Mouse (Mus musculus) testis, postnatal 14 days (tissue): ENCODE results near the gene Gm5580.
"Not testable (repeated sequence)": the region's sequence is repeated elsewhere in the genome, so short reads cannot be mapped to it uniquely, and the experiment has no call there.

Experiments
- DNase-seq: peaks from one replicate; pipeline ENCODE4 v3.0.0; 2021; ENCODE audit warnings: low spot score

Gene Gm5580

GRCm38 (mm10) chr6:116550841-116551240 is at the start of gene Gm5580:
Gene Gm5580, plus strand, starts transcription at chr6:116551141.
- DNase-seq, result not testable (repeated sequence)

GRCm38 (mm10) chr6:116506302-116507003 is 44.5 kb upstream of the Gm5580 start, which contains the start of gene Olfr212:
Gene Olfr212, plus strand, starts transcription at chr6:116506516.
- not testable (repeated sequence) for DNase-seq

DNA sequence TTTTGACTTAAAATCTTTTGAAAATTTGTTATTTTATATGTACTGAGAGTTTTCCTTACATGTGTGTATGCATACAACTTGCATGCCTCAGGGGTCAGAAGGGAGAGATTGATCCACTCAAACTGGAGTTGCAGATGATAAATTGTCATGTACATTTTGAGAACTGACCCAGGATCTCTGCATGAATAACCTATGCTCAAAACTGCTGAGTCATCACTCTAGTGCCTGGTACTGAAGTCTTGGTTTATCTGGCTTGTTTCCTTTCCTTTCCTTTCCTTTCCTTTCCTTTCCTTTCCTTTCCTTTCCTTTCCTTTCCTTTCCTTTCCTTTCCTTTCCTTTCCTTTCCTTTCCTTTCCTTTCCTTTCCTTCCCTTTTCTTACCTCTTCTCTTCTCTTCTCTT is 36.1 kb upstream of the Gm5580 start:
- no peak for DNase-seq

DNA sequence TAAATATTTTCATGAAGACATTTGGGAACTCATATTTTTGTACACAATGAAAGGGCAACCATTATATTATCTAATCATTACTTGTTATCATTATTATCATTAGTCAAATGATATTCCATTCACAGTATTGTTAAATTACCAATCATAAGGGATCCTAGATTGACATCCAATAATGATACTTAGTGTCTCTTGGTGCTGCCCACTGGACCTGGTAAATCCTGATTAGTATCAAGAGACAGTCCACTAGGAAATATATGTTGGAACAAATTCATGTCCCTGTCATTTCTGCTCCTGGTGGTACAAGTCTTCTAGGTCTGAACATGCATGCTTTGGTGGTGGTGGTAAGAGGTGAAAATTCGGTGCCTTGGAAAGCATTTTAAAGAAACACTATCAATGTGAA is 12.8 kb upstream of the Gm5580 start, which contains the start of gene Olfr213:
Olfr213 (plus strand) TSS at position 301 of the 400 bp plus-strand sequence.
- no peak for DNase-seq

GRCm38 (mm10) chr6:116542500-116542899 is 8.4 kb upstream of the Gm5580 start:
- no peak for DNase-seq

DNA sequence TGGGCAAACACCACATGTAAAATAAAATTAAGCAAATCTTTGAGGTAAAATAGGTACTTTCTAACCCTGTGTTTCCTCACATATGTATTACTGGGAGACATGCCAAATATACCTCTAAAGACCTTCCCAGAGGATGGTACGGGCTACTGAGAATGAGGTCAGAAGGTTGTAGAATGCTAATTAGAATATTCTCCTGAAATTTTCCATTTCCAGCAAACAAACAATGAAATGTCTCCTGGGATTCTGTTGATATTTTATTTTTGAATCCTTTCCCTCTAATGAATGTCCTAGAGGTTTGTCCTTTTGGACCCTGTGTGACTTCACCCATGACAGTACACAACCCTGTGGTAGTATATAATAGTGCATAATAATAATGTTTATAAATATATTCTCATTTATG is 3.0 kb downstream of the Gm5580 start, which contains the start of gene Olfr214:
Olfr214 (plus strand) TSS at position 301 of the 400 bp plus-strand sequence.
- no peak for DNase-seq

- no peak for DNase-seq
Measured at GRCm38 (mm10) chr6:116554952-116555351, 4.0 kb downstream of the Gm5580 start.

DNA sequence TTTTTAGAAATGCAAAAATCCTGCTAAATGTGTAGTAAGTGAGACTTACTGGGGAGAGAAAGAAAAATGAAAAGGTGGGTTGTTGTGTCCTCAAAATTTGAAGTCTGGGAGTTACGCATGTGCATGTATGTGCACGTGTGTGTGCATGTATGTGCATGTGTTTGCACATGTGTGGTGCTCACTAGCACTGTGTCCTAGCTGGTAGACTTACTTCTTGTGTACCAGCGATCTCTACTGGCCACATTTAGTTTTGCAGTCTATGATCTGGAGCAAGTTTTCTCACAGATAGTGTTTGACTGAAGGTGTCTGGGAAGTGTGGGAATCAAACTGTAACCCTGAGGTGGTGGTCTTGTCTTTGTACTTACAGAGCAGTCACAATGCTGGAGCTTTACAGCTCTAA is 18.9 kb downstream of the Gm5580 start:
- no peak for DNase-seq

DNA sequence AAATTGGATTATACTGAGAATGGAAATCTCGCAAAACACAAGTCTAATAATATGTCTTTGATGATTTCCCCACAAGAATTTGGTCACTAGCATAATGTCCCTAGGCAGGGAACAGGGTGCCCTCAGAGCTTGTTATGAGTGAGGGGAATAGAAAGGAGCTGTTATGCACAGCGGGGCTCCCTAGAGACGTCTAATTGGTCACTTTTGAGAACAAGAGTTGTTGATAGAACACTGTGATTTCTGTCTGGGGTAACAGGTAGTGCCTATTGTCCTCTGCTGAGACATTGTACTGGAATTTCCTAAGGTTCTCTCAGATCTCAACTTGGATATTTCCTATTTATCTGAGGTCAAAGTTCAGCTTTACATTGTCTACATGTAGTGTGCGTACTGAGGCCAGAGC is 33.2 kb downstream of the Gm5580 start, which contains the start of gene Olfr215:
Olfr215 (minus strand) TSS at position 101 of the 400 bp plus-strand sequence.
- no peak for DNase-seq

- not testable (repeated sequence) for DNase-seq
Measured at GRCm38 (mm10) chr6:116600969-116601368, 50.0 kb downstream of the Gm5580 start.
